Mouse (Mus musculus) CD4-positive helper T cell, adult 2 months (primary cell): Measurements from ENCODE around the gene Oosp2.

Experiments used
- DNase-seq: peaks from one replicate; pipeline ENCODE4 v3.0.0-alpha.2; 2012; ENCODE audit warnings: low read depth, missing footprints, low spot score

The Oosp2 gene

GRCm38 (mm10) chr19:11660459-11660858 lies at the start of gene Oosp2:
TSS of gene Oosp2 (minus strand) at chr19:11660559.
- no peak for DNase-seq

- DNase-seq = no peak
These were observed 38.0 kb upstream of the Oosp2 start for GRCm38 (mm10) chr19:11698342-11698741.

- no peak for DNase-seq
These were observed 36.4 kb upstream of the Oosp2 start, which contains the start of gene Oosp3 for GRCm38 (mm10) chr19:11696755-11697154. TSS of gene Oosp3 (plus strand) at chr19:11697055.

- no peak for DNase-seq
These were observed 31.1 kb upstream of the Oosp2 start for GRCm38 (mm10) chr19:11691454-11691853.

GRCm38 (mm10) chr19:11690839-11691238 lies 30.5 kb upstream of the Oosp2 start, which contains the start of gene Oosp1:
TSS of gene Oosp1 (minus strand) at chr19:11691150.
- DNase-seq = peak; percentile 4

- DNase-seq = no peak
These were observed 1.2 kb upstream of the Oosp2 start for GRCm38 (mm10) chr19:11661562-11661961.

GRCm38 (mm10) chr19:11659142-11659541 lies 1.2 kb downstream of the Oosp2 start:
- no peak for DNase-seq

GRCm38 (mm10) chr19:11649564-11649963 lies 10.8 kb downstream of the Oosp2 start:
- DNase-seq = no peak

- DNase-seq = no peak
These were observed 14.2 kb downstream of the Oosp2 start for GRCm38 (mm10) chr19:11646166-11646565.

- no peak for DNase-seq
These were observed 19.6 kb downstream of the Oosp2 start, which contains the start of gene Ms4a3 for GRCm38 (mm10) chr19:11640732-11641131. TSS of gene Ms4a3 (minus strand) at chr19:11640851.

GRCm38 (mm10) chr19:11639038-11639437 lies 21.3 kb downstream of the Oosp2 start:
- DNase-seq = no peak

- no peak for DNase-seq
These were observed 24.8 kb downstream of the Oosp2 start for GRCm38 (mm10) chr19:11635572-11635971.

GRCm38 (mm10) chr19:11634330-11634729 lies 26.0 kb downstream of the Oosp2 start:
- DNase-seq = no peak

GRCm38 (mm10) chr19:11633732-11634131 lies 26.6 kb downstream of the Oosp2 start:
- no peak for DNase-seq

- no peak for DNase-seq
These were observed 35.1 kb downstream of the Oosp2 start for GRCm38 (mm10) chr19:11625231-11625630.

GRCm38 (mm10) chr19:11624800-11625199 lies 35.6 kb downstream of the Oosp2 start:
- no peak for DNase-seq

GRCm38 (mm10) chr19:11623551-11623950 lies 36.8 kb downstream of the Oosp2 start, which contains the start of gene Ms4a2:
TSS of gene Ms4a2 (minus strand) at chr19:11623719.
- DNase-seq = no peak

GRCm38 (mm10) chr19:11617983-11618382 lies 42.4 kb downstream of the Oosp2 start:
- DNase-seq = no peak

GRCm38 (mm10) chr19:11614805-11615204 lies 45.6 kb downstream of the Oosp2 start:
- DNase-seq = no peak

- no peak for DNase-seq
These were observed 46.4 kb downstream of the Oosp2 start for GRCm38 (mm10) chr19:11613776-11614443.

GRCm38 (mm10) chr19:11613084-11613483 lies 47.3 kb downstream of the Oosp2 start:
- DNase-seq = no peak

GRCm38 (mm10) chr19:11612293-11612692 lies 48.1 kb downstream of the Oosp2 start:
- peak; percentile 40 for DNase-seq

GRCm38 (mm10) chr19:11611541-11611945 lies 48.8 kb downstream of the Oosp2 start:
- peak; percentile 65 for DNase-seq
